Mouse (Mus musculus) midbrain, postnatal 0 days (tissue): ENCODE measurements at regions not wholly inside any gene's neighbourhood (a gene's known extent, or its start where the extent isn't known, plus 50 kb on each side); places are given as distances from the start of the nearest gene placed in this dataset.

ENCODE experiments used
- ATAC-seq: fragments of 200-750 bp; cut with Nextera tagmentation; 2 replicates; pipeline ENCODE4 v1.8.0; 2017; ENCODE audit warnings: moderate number of reproducible peaks, mild to moderate bottlenecking, moderate TSS enrichment, moderate library complexity; ENCODE audit not compliant: low FRiP score
- DNase-seq: peaks from one replicate; pipeline ENCODE4 v3.0.0-alpha.2; 2015; ENCODE audit warnings: low spot score
- H3K27ac ChIP-seq: fragments of 300-500 bp; sonication (generic); 2 replicates; pipeline ENCODE4 v1.5.1; 2014; ENCODE audit warnings: low read depth, mild to moderate bottlenecking, low read length, mixed read lengths
- H3K27me3 ChIP-seq: fragments of 300-500 bp; sonication (generic); 2 replicates; pipeline ENCODE4 v1.6.1; 2014; ENCODE audit warnings: low read length, control low read depth, mixed read lengths; ENCODE audit not compliant: insufficient read depth
- H3K36me3 ChIP-seq: fragments of 300-500 bp; sonication (generic); 2 replicates; pipeline ENCODE4 v1.6.1; 2014; ENCODE audit warnings: low read length, control low read depth, mixed read lengths; ENCODE audit not compliant: insufficient read depth
- H3K4me1 ChIP-seq: fragments of 300-500 bp; sonication (generic); 2 replicates; pipeline ENCODE4 v1.6.1; 2014; ENCODE audit warnings: mild to moderate bottlenecking, control low read depth, antibody characterized with exemption, low read length, mixed read lengths; ENCODE audit not compliant: insufficient read depth
- H3K4me2 ChIP-seq: fragments of 300-500 bp; sonication (generic); 2 replicates; pipeline ENCODE4 v1.6.1; 2014; ENCODE audit warnings: low read depth, mild to moderate bottlenecking, low read length, mixed read lengths; ENCODE audit not compliant: poor library complexity, severe bottlenecking
- H3K4me3 ChIP-seq: fragments of 300-500 bp; sonication (generic); 2 replicates; pipeline ENCODE4 v1.5.1; 2014; ENCODE audit warnings: low read depth, mild to moderate bottlenecking, low read length, moderate library complexity
- H3K9ac ChIP-seq: fragments of 300-500 bp; sonication (generic); replicated peaks from 2 replicates; pipeline ENCODE4 v1.6.1; 2014; ENCODE audit warnings: mild to moderate bottlenecking, low read length, moderate library complexity, mixed read lengths; ENCODE audit not compliant: poor library complexity, severe bottlenecking
- H3K9me3 ChIP-seq: fragments of 300-500 bp; sonication (generic); 2 replicates; pipeline ENCODE4 v1.6.1; 2016; ENCODE audit warnings: low read length, control low read depth
- CTCF ChIP-seq: IDR thresholded peaks from 2 replicates; pipeline ENCODE4 v1.5.1; 2016; ENCODE audit warnings: antibody characterized with exemption, mild to moderate bottlenecking
- WGBS: fragments of 180-500 bp; shearing (Covaris S2); extraction: QIAGEN DNeasy Blood & Tissue Kit; methylation state at CpG from one replicate; pipeline ENCODE4 v1.1.7; 2014; 5-methylcytosine and 5-hydroxymethylcytosine counted together

DNA sequence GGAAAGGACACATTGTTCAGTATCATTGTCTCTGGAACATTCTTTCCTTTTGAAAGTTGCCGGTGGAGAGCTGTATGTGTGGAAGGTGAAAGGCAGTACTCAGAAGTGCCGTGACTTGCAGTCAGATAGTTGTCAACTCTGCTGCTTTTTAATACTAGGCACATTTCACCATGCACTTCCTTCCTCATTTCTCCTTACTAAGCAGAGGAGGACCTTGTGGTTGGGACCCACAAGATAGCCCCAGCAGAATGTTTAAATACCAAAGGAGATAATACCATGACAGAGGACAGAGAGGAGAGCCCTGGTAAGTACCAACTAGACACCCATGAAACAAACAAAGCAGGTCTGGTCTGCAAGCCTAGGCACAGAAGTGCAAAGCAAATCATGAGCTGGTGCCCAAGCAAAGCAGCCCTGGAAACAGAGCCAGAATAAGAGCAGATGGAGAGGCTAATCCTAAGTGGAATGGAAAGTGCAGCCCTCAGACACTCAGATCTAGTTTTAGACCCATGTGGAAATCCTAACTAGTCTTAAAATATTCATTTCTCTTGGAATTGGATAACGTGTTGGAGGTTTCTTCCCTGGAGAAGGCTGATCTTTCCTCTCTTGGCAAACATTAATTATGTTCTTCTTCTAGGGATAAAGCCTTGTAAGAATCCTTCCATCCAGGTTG, 341.4 kb downstream of the Insc start:
- H3K4me3 ChIP-seq: no peak overlapping the region
- H3K27me3 ChIP-seq: no peaks in the 10 kb centered on the region
- no peak overlapping the region for H3K9ac ChIP-seq
- no peak for TF ChIP-seq CTCF
- ATAC-seq (no peak), DNase-seq (no peak)
- WGBS: 80% methylated on average over 3 of the region's 3 CpGs
- H3K9me3 ChIP-seq: no peaks in the 10 kb centered on the region
- no peak overlapping the region for H3K27ac ChIP-seq
- H3K4me2 ChIP-seq: no peak overlapping the region
- no peaks in the 10 kb centered on the region for H3K4me1 ChIP-seq
- H3K36me3 ChIP-seq: no peaks in the 10 kb centered on the region

DNA sequence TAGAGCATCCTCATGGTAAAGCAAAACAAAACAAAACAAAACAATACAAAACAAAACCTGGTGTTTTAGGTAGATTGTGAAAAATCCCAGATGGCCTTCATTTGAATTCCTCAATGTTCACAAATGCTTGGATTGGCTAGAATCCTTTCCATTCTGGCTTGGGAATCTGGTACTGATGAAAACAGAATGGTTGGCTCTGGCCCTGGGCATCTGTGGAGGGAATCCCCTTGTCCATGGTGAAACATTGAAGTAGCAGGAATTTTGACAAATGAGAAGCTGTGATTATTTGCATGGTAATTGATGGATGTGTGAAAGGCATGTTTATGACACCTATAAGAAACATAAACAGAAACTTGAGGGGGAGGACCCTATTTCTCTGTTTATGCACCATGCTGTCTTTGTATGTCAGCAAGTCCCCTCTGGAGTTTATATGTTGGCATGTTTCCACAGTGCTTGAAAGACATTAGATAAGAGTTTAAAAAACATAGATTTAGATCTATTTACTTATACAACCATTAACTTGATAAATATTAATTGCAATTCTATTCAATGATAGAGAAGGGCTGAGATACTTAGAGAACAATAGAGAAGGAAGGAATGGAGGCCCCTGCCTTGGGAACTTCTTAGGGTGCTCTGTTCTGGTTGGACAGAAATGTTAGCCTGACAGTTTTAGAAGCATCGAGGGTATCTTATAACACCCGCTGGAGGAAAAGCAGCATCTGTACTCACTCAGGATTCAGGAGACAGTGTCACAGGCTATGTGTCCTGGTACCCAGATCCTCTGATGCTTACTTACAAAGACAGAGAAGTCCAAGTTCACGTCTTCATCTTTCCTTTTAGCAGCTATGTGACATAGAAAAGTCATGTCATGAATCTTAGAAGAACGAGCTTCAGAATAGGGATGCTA, 343.3 kb downstream of the Insc start:
- no peak overlapping the region for H3K27ac ChIP-seq
- ATAC-seq (no peak), DNase-seq (no peak)
- no peaks in the 10 kb centered on the region for H3K36me3 ChIP-seq
- H3K9ac ChIP-seq: no peak overlapping the region
- no peak overlapping the region for H3K4me3 ChIP-seq
- no peak overlapping the region for H3K4me2 ChIP-seq
- H3K4me1 ChIP-seq: no peaks in the 10 kb centered on the region
- no peaks in the 10 kb centered on the region for H3K9me3 ChIP-seq
- H3K27me3 ChIP-seq: no peaks in the 10 kb centered on the region
- WGBS: 82% methylated on average over 4 of the region's 4 CpGs
- TF ChIP-seq CTCF: no peak

DNA sequence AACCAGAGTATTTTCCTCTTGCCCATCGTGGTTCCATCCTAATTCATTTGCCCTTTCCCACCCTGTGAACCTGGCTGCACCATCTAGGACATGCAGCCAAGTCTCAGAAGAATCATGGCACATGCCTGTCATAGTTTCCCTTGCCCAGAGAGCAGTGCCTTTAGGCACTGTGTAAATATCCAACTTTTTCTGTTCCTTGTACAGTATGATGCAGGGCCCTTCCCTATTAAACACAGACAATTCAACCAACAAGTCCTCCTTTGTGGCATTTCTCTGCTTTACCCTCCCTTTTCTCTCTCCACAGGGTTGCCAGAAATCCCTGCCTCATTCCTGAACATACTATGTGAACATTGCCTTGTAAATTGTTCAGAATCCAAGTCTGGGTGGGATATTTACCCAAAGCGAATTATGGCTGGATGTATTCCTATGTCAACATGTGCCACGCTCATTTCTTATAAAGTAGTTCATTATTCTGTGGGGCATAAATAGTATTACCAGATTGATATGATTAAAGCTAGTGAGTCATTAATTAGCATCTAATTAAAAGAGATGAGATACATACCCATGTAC, 349.1 kb downstream of the Insc start:
- DNase-seq (no peak), ATAC-seq (no peak)
- TF ChIP-seq CTCF: no peak
- Histone ChIP-seq H3K9ac (no peak overlapping the region), H3K27me3 (no peaks in the 10 kb centered on the region), H3K36me3 (no peaks in the 10 kb centered on the region), H3K9me3 (no peaks in the 10 kb centered on the region), H3K4me3 (no peak overlapping the region), H3K4me1 (no peaks in the 10 kb centered on the region), H3K27ac (no peak overlapping the region), H3K4me2 (no peak overlapping the region)
- WGBS: 79% methylated on average over 3 of the region's 3 CpGs

DNA sequence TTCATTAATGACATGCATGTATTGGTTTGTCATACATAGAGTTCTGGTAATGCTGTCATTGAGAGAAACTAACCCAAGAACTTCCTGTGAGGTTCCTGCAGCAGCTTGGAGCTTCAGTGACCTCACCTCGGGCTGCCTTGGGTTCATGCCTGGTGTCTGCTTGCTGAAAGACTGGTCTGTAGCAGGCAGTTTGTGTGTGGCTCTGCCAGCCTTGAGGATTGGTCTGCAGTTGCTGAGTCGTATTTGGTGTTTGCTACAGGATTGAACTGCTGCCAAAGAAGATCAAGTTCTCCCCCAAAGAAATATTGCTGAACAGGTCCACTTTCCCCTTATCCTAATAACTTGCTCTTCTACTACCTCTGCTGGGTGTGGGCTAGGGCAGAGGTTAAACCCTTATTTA, 362.5 kb downstream of the Insc start:
- ATAC-seq: no peak

DNA sequence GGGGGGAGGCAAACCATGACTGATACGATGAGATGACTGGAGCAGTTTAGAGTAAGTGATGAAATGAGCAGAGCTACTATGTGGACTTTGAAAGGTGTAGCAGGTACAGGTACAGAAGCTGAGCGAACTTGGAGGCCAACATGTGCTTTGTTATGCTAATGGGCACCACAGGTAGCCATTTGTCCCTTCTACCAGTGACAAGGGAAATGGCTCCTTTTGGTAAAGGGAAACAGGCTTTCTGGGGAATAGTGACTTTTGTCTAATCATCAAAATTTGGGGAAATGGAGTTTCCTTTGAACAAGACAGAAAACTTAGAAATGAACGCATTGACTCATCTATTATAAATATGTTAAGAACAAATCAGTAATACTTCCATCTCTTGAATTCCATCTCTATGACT, 368.8 kb downstream of the Insc start:
- no peak for TF ChIP-seq CTCF

More for the DNA sequence above, 362.5 kb downstream of the Insc start:
- no peaks in the 10 kb centered on the region for H3K27me3 ChIP-seq
- TF ChIP-seq CTCF: no peak
- DNase-seq: no peak
- no peak overlapping the region for H3K4me3 ChIP-seq
- H3K9me3 ChIP-seq: no peaks in the 10 kb centered on the region
- H3K36me3 ChIP-seq: no peaks in the 10 kb centered on the region
- H3K27ac ChIP-seq: no peak overlapping the region
- no peaks in the 10 kb centered on the region for H3K4me1 ChIP-seq
- H3K9ac ChIP-seq: no peak overlapping the region
- no peak overlapping the region for H3K4me2 ChIP-seq
- 69% methylated on average over 2 of the region's 2 CpGs for WGBS

DNA sequence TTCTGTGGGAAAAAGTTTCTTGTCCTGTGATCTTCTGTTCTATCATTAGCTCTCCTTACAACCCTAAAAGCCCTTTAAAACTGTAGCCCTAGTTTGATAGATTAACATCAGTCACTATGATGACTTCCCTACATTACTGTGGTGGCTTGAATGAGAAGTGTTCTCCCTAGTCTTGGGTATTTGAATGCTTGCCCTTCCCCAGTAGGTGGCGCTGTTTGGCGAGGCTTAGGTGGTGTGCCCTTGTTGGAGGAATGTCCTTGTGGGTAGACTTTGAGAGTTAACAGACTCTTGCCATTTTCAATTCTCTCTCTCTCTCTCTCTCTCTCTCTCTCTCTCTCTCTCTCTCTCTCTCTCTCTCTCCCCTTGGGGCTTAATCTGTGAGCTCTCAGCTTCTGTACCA, 379.8 kb downstream of the Insc start:
- DNase-seq (no peak), ATAC-seq (no peak)
- no peaks in the 10 kb centered on the region for H3K27me3 ChIP-seq
- H3K4me1 ChIP-seq: no peaks in the 10 kb centered on the region
- WGBS: 49% methylated on average over 2 of the region's 2 CpGs
- H3K4me2 ChIP-seq: no peak overlapping the region
- H3K4me3 ChIP-seq: no peak overlapping the region
- TF ChIP-seq CTCF: peak; percentile 45
- H3K9ac ChIP-seq: no peak overlapping the region
- H3K9me3 ChIP-seq: no peaks in the 10 kb centered on the region
- no peaks in the 10 kb centered on the region for H3K36me3 ChIP-seq
- no peak overlapping the region for H3K27ac ChIP-seq

More for the DNA sequence above, 368.8 kb downstream of the Insc start:
- ATAC-seq: no peak
- 55% methylated on average over 3 of the region's 3 CpGs for WGBS
- DNase-seq: no peak
- Histone ChIP-seq H3K27ac (no peak overlapping the region), H3K36me3 (no peaks in the 10 kb centered on the region), H3K9ac (no peak overlapping the region), H3K27me3 (no peaks in the 10 kb centered on the region), H3K4me3 (no peak overlapping the region), H3K4me2 (no peak overlapping the region), H3K9me3 (no peaks in the 10 kb centered on the region), H3K4me1 (no peaks in the 10 kb centered on the region)
